Mouse (Mus musculus): ENCODE measurements around the gene Olfr1348. TPM values are rescaled to one million over a fixed set of nuclear protein-coding genes. Genes with fewer than 3 reads are reported as not detected.

Gene Olfr1348
- polyA plus RNA-seq, 1 experiment from 2014 or later: not detected

Other genes starting within 250 kb of the Olfr1348 start
- gene Zfp667, start 222.2 kb downstream of the Olfr1348 start, polyA plus RNA-seq (2016; fragmentation: Nextera tagmentation; extraction: Ambion mirVana): 15.1 and 15.4 TPM in 2 replicates
- 8.0 and 10.1 TPM in 2 replicates for gene Zfp583, start 177.5 kb downstream of the Olfr1348 start, polyA plus RNA-seq (2016; fragmentation: Nextera tagmentation; extraction: Ambion mirVana)
- 3.7 and 5.2 TPM in 2 replicates for gene Gm3854, start 165.0 kb downstream of the Olfr1348 start, polyA plus RNA-seq (2016; fragmentation: Nextera tagmentation; extraction: Ambion mirVana)
- 2.0 and 3.1 TPM in 2 replicates for gene Zfp78, start 145.5 kb downstream of the Olfr1348 start, polyA plus RNA-seq (2016; fragmentation: Nextera tagmentation; extraction: Ambion mirVana)
- 15.5 and 15.6 TPM in 2 replicates for gene Zfp28, start 125.5 kb downstream of the Olfr1348 start, polyA plus RNA-seq (2016; fragmentation: Nextera tagmentation; extraction: Ambion mirVana)
- 1.5 and 1.7 TPM in 2 replicates for gene Smim17, start 110.0 kb downstream of the Olfr1348 start, polyA plus RNA-seq (2016; fragmentation: Nextera tagmentation; extraction: Ambion mirVana)
- not detected in 2 replicates for gene Gm20715, start 98.5 kb downstream of the Olfr1348 start, polyA plus RNA-seq (2016; fragmentation: Nextera tagmentation; extraction: Ambion mirVana)
- gene Olfr1344, start 70.1 kb downstream of the Olfr1348 start, polyA plus RNA-seq (2016; fragmentation: Nextera tagmentation; extraction: Ambion mirVana): not detected in 2 replicates
- gene Olfr1336, start 52.6 kb downstream of the Olfr1348 start, polyA plus RNA-seq (2016; fragmentation: Nextera tagmentation; extraction: Ambion mirVana): not detected in 2 replicates
- not detected in 2 replicates for gene Olfr1346, start 41.6 kb downstream of the Olfr1348 start, polyA plus RNA-seq (2016; fragmentation: Nextera tagmentation; extraction: Ambion mirVana)
- gene Olfr5, start 21.8 kb downstream of the Olfr1348 start, polyA plus RNA-seq (2016; fragmentation: Nextera tagmentation; extraction: Ambion mirVana): not detected in 2 replicates
- gene Olfr1347, start 9.0 kb downstream of the Olfr1348 start, polyA plus RNA-seq (2016; fragmentation: Nextera tagmentation; extraction: Ambion mirVana): not detected in 2 replicates
- not detected in 2 replicates for gene Olfr1349, start 14.2 kb upstream of the Olfr1348 start, polyA plus RNA-seq (2016; fragmentation: Nextera tagmentation; extraction: Ambion mirVana)
- not detected in 2 replicates for gene Olfr1350, start 56.1 kb upstream of the Olfr1348 start, polyA plus RNA-seq (2016; fragmentation: Nextera tagmentation; extraction: Ambion mirVana)
- 1.1 and 1.5 TPM in 2 replicates for gene Zim1, start 187.7 kb upstream of the Olfr1348 start, polyA plus RNA-seq (2016; fragmentation: Nextera tagmentation; extraction: Ambion mirVana)
- 104 and 116 TPM in 2 replicates for gene Peg3, start 221.7 kb upstream of the Olfr1348 start, polyA plus RNA-seq (2016; fragmentation: Nextera tagmentation; extraction: Ambion mirVana)
- 17.3 and 17.5 TPM in 2 replicates for gene Usp29, start 221.8 kb upstream of the Olfr1348 start, polyA plus RNA-seq (2016; fragmentation: Nextera tagmentation; extraction: Ambion mirVana)

Data from neural tube, embryonic 12.5 days (tissue).